Mouse (Mus musculus): ENCODE measurements around the gene Il27. TPM values are rescaled to one million over a fixed set of nuclear protein-coding genes. Genes with fewer than 3 reads are reported as not detected.

The Il27 gene
- polyA plus RNA-seq, 1 experiment from 2014 or later: not detected

DNA sequence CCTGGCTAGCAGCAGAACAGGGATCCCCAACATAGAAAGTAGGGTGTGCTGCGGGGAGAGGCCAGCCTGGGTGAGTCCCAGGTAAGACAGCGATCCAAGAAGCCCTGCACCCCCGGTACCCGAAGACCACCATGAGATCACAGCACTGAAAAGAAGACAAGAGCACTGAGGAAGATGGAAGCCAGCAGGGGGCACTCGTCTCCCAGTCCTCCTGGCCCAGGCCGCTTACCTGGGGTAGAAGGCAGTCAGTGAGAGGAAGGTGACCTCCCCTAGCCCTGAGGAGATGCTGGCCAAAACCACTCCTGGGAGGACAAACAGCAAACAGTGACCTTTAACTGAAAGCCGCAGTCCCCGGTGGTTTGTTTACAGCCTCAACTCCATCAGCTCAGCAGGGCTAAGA lies 15.6 kb downstream of the Il27 start:
- no peaks in the 10 kb centered on the region for H3K27me3 ChIP-seq (replicated peaks; ENCODE audit: control insufficient read depth, insufficient read depth, low read length)
- peak; percentile 30 for DNase-seq (ENCODE audit: low spot score)
- no peak for ATAC-seq (ENCODE audit: low read depth)

GRCm38 (mm10) chr7:126576946-126577345 lies 17.8 kb downstream of the Il27 start:
- Histone ChIP-seq H3K4me3 (ENCODE audit: low read depth, low read length) (no peak overlapping the region), H3K36me3 (ENCODE audit: control insufficient read depth, insufficient read depth, low read length) (peaks cover 35% of the 10 kb centered on the region), H3K27me3 (replicated peaks; ENCODE audit: control insufficient read depth, insufficient read depth, low read length) (no peaks in the 10 kb centered on the region), H3K4me2 (ENCODE audit: low read depth, low read length) (no peak overlapping the region), H3K4me1 (ENCODE audit: control insufficient read depth, insufficient read depth, low read length) (0 out of 2 replicates have a peak, but pooled peaks cover 3% of the 10 kb centered on the region), H3K9me3 (ENCODE audit: control insufficient read depth, low read length) (no peaks in the 10 kb centered on the region), H3K9ac (ENCODE audit: low read depth, low read length) (no peak overlapping the region), H3K27ac (replicated peaks; ENCODE audit: low read depth, low read length) (no peak overlapping the region)
- ATAC-seq (ENCODE audit: low read depth): no peak
- whole genome bisulfite sequencing: 49% methylated on average over 8 of the region's 8 CpGs
- peak; percentile 33 for DNase-seq (ENCODE audit: low spot score)

More for the DNA sequence above, 15.6 kb downstream of the Il27 start:
- Histone ChIP-seq H3K4me3 (ENCODE audit: low read depth, low read length) (no peak overlapping the region), H3K27ac (replicated peaks; ENCODE audit: low read depth, low read length) (no peak overlapping the region), H3K9ac (ENCODE audit: low read depth, low read length) (no peak overlapping the region), H3K36me3 (ENCODE audit: control insufficient read depth, insufficient read depth, low read length) (peaks cover 28% of the 10 kb centered on the region), H3K4me1 (ENCODE audit: control insufficient read depth, insufficient read depth, low read length) (peaks cover 9% of the 10 kb centered on the region; the same call in 1 of the 2 replicates), H3K9me3 (ENCODE audit: control insufficient read depth, low read length) (no peaks in the 10 kb centered on the region), H3K4me2 (ENCODE audit: low read depth, low read length) (no peak overlapping the region)
- 57% methylated on average over 8 of the region's 8 CpGs for WGBS

GRCm38 (mm10) chr7:126566094-126566765 lies 28.5 kb downstream of the Il27 start, which contains the start of gene Eif3c:
Gene Eif3c (minus strand): TSS chr7:126566411.
- peaks cover 36% of the 10 kb centered on the region for H3K36me3 ChIP-seq (ENCODE audit: control insufficient read depth, insufficient read depth, low read length)
- peak within 1 kb of the TSS; percentile 84 for H3K9ac ChIP-seq (ENCODE audit: low read depth, low read length)
- DNase-seq (ENCODE audit: low spot score) (peak; percentile 98), ATAC-seq (ENCODE audit: low read depth) (peak; percentile 97)
- H3K4me1 ChIP-seq (ENCODE audit: control insufficient read depth, insufficient read depth, low read length): peaks cover 6% of the 10 kb centered on the region; the same call in 1 of the 2 replicates
- H3K4me3 ChIP-seq (ENCODE audit: low read depth, low read length): peak within 1 kb of the TSS; percentile 94
- peak within 1 kb of the TSS; percentile 69 for H3K4me2 ChIP-seq (ENCODE audit: low read depth, low read length)
- H3K27me3 ChIP-seq (replicated peaks; ENCODE audit: control insufficient read depth, insufficient read depth, low read length): no peaks in the 10 kb centered on the region
- H3K9me3 ChIP-seq (ENCODE audit: control insufficient read depth, low read length): no peaks in the 10 kb centered on the region
- peak within 1 kb of the TSS; percentile 84 for H3K27ac ChIP-seq (replicated peaks; ENCODE audit: low read depth, low read length)
- WGBS: under 1% methylated on average over 38 of the region's 46 CpGs

- H3K27me3 ChIP-seq (replicated peaks; ENCODE audit: control insufficient read depth, insufficient read depth, low read length): no peaks in the 10 kb centered on the region
- no peaks in the 10 kb centered on the region for H3K9me3 ChIP-seq (ENCODE audit: control insufficient read depth, low read length)
- WGBS: 0% methylated on average over 14 of the region's 28 CpGs
- peak overlapping the region; percentile 84 for H3K9ac ChIP-seq (ENCODE audit: low read depth, low read length)
- peaks cover 42% of the 10 kb centered on the region for H3K36me3 ChIP-seq (ENCODE audit: control insufficient read depth, insufficient read depth, low read length)
- peak; percentile 41 for DNase-seq (ENCODE audit: low spot score)
- H3K4me3 ChIP-seq (ENCODE audit: low read depth, low read length): peak overlapping the region; percentile 94
- peak overlapping the region; percentile 84 for H3K27ac ChIP-seq (replicated peaks; ENCODE audit: low read depth, low read length)
- H3K4me2 ChIP-seq (ENCODE audit: low read depth, low read length): peak overlapping the region; percentile 69
- H3K4me1 ChIP-seq (ENCODE audit: control insufficient read depth, insufficient read depth, low read length): peaks cover 6% of the 10 kb centered on the region; the same call in 1 of the 2 replicates
- ATAC-seq (ENCODE audit: low read depth): 0 out of 2 replicates have a peak, but pooled peaks have one; percentile 28
These were observed 29.0 kb downstream of the Il27 start for GRCm38 (mm10) chr7:126565693-126566092.

DNA sequence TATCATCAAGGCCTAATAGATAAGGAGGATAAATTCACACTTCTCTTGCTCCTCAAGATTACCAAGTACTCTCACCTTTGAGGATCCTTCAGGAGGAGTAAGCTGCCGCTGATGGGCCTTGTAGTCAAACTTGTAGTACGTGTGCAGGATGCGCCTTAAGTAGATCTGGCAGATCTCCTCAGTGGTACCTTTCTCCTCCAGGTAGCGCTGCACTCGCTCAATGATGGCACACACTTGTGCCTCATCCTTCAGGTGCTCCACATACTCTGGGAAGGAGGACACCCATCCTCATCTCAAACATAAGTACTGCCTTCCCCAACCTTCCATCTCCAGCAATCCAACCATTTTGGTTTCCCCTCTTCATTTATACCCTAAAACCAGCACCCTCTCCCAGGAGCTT lies 38.1 kb downstream of the Il27 start:
- DNase-seq (ENCODE audit: low spot score) (no peak), ATAC-seq (ENCODE audit: low read depth) (no peak)
- Histone ChIP-seq H3K36me3 (ENCODE audit: control insufficient read depth, insufficient read depth, low read length) (peaks cover 98% of the 10 kb centered on the region), H3K9ac (ENCODE audit: low read depth, low read length) (no peak overlapping the region), H3K4me3 (ENCODE audit: low read depth, low read length) (no peak overlapping the region), H3K27me3 (replicated peaks; ENCODE audit: control insufficient read depth, insufficient read depth, low read length) (no peaks in the 10 kb centered on the region), H3K4me1 (ENCODE audit: control insufficient read depth, insufficient read depth, low read length) (no peaks in the 10 kb centered on the region), H3K9me3 (ENCODE audit: control insufficient read depth, low read length) (no peaks in the 10 kb centered on the region), H3K27ac (replicated peaks; ENCODE audit: low read depth, low read length) (no peak overlapping the region), H3K4me2 (ENCODE audit: low read depth, low read length) (no peak overlapping the region)
- 100% methylated on average over 5 of the region's 5 CpGs for WGBS

- DNase-seq (ENCODE audit: low spot score): no peak
- Histone ChIP-seq H3K4me2 (ENCODE audit: low read depth, low read length) (no peak overlapping the region), H3K4me1 (ENCODE audit: control insufficient read depth, insufficient read depth, low read length) (no peaks in the 10 kb centered on the region), H3K4me3 (ENCODE audit: low read depth, low read length) (no peak overlapping the region), H3K9ac (ENCODE audit: low read depth, low read length) (no peak overlapping the region), H3K36me3 (ENCODE audit: control insufficient read depth, insufficient read depth, low read length) (peaks cover 98% of the 10 kb centered on the region), H3K27me3 (replicated peaks; ENCODE audit: control insufficient read depth, insufficient read depth, low read length) (no peaks in the 10 kb centered on the region), H3K9me3 (ENCODE audit: control insufficient read depth, low read length) (no peaks in the 10 kb centered on the region), H3K27ac (replicated peaks; ENCODE audit: low read depth, low read length) (no peak overlapping the region)
- 95% methylated on average over 1 of the region's 1 CpGs for WGBS
- ATAC-seq (ENCODE audit: low read depth): no peak
These were observed 39.9 kb downstream of the Il27 start for GRCm38 (mm10) chr7:126554796-126555195.

GRCm38 (mm10) chr7:126545631-126546030 lies 49.1 kb downstream of the Il27 start:
- H3K9me3 ChIP-seq (ENCODE audit: control insufficient read depth, low read length): no peaks in the 10 kb centered on the region
- H3K27ac ChIP-seq (replicated peaks; ENCODE audit: low read depth, low read length): no peak overlapping the region
- no peak overlapping the region for H3K4me2 ChIP-seq (ENCODE audit: low read depth, low read length)
- ATAC-seq (ENCODE audit: low read depth) (no peak), DNase-seq (ENCODE audit: low spot score) (no peak)
- no peak overlapping the region for H3K9ac ChIP-seq (ENCODE audit: low read depth, low read length)
- H3K36me3 ChIP-seq (ENCODE audit: control insufficient read depth, insufficient read depth, low read length): peaks cover 69% of the 10 kb centered on the region
- no peak overlapping the region for H3K4me3 ChIP-seq (ENCODE audit: low read depth, low read length)
- H3K27me3 ChIP-seq (replicated peaks; ENCODE audit: control insufficient read depth, insufficient read depth, low read length): no peaks in the 10 kb centered on the region
- no peaks in the 10 kb centered on the region for H3K4me1 ChIP-seq (ENCODE audit: control insufficient read depth, insufficient read depth, low read length)
- 89% methylated on average over 2 of the region's 2 CpGs for WGBS

- no peaks in the 10 kb centered on the region for H3K9me3 ChIP-seq (ENCODE audit: control insufficient read depth, low read length)
- no peak overlapping the region for H3K4me2 ChIP-seq (ENCODE audit: low read depth, low read length)
- 78% methylated on average over 1 of the region's 1 CpGs for WGBS
- no peak overlapping the region for H3K9ac ChIP-seq (ENCODE audit: low read depth, low read length)
- peaks cover 30% of the 10 kb centered on the region for H3K36me3 ChIP-seq (ENCODE audit: control insufficient read depth, insufficient read depth, low read length)
- peaks cover 4% of the 10 kb centered on the region for H3K27me3 ChIP-seq (replicated peaks; ENCODE audit: control insufficient read depth, insufficient read depth, low read length)
- H3K27ac ChIP-seq (replicated peaks; ENCODE audit: low read depth, low read length): no peak overlapping the region
- H3K4me3 ChIP-seq (ENCODE audit: low read depth, low read length): no peak overlapping the region
- DNase-seq (ENCODE audit: low spot score): no peak
- ATAC-seq (ENCODE audit: low read depth): no peak
- H3K4me1 ChIP-seq (ENCODE audit: control insufficient read depth, insufficient read depth, low read length): no peaks in the 10 kb centered on the region
These were observed 53.1 kb downstream of the Il27 start for GRCm38 (mm10) chr7:126541661-126542060.

Measured in embryonic facial prominence, embryonic 14.5 days (tissue).